12 mouse cellular contexts compared by ENCODE assay signal in the genomic region with DNA sequence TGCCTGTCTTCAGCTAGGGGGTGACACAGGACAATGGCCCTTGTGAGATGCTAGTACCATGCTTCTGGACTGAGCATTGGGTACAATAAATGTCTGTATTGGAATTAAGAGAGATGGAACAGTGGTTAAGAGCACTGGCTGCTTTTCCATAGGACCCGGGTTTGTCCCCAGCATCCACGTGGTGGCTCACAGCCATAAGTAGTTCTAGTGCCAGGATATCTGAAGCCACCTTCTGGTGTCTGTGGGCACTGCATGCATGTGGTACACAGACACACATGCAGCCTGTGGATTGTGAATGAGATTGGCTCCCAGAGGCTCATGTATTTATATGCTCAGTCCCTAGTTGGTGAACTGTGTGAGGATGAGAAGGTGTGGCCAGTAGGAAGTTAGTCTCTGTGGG. TPM values are rescaled to one million over a fixed set of nuclear protein-coding genes. Genes with fewer than 3 reads are reported as not detected.
DNase-seq lines count a peak whose midpoint lies in the region; ATAC-seq and TF ChIP-seq lines count a peak whose summit lies in the region.
"Had no signal": no experiment of that assay in that cellular context is flagged by ENCODE, and none has a peak within 500 bp of the region (broad histone marks: within the 10 kb centered on the region; RNA-seq: fewer than 3 reads in every experiment).

No protein-coding gene starts in this region.

- H3K4me1 ChIP-seq in hindbrain, postnatal 0 days (ENCODE audit: insufficient read depth, low read length): no peaks in the 10 kb centered on the region
- no peaks in the 10 kb centered on the region for H3K4me1 ChIP-seq in hindbrain, embryonic 14.5 days (replicated peaks; ENCODE audit: control insufficient read depth, insufficient read depth, low read length)
- no peaks in the 10 kb centered on the region for H3K4me1 ChIP-seq in testis, adult 2 months (ENCODE audit: control insufficient read depth, insufficient read depth, low read length)
- no peaks in the 10 kb centered on the region for H3K4me1 ChIP-seq in forebrain, embryonic 13.5 days
- H3K4me1 ChIP-seq: hindbrain, embryonic 15.5 days had no signal

- TF ChIP-seq CTCF in hindbrain, postnatal 0 days (IDR thresholded peaks at IDR 0.05; ENCODE audit: low read depth): peak; percentile 58
- TF ChIP-seq CTCF in testis, adult 2 months (IDR thresholded peaks at IDR 0.05; ENCODE audit: control insufficient read depth, insufficient read depth, insufficient replicate concordance, low read depth, low read length): peak; percentile 7; the same call in 1 of the 2 replicates

- H3K9me3 ChIP-seq in hindbrain, postnatal 0 days (ENCODE audit: low read length): no peaks in the 10 kb centered on the region
- no peaks in the 10 kb centered on the region for H3K9me3 ChIP-seq in hindbrain, embryonic 14.5 days (ENCODE audit: control insufficient read depth, low read length)
- H3K9me3 ChIP-seq in forebrain, embryonic 13.5 days (replicated peaks): no peaks in the 10 kb centered on the region
- H3K9me3 ChIP-seq: hindbrain, embryonic 15.5 days had no signal

- no peak overlapping the region for H3K27ac ChIP-seq in hindbrain, postnatal 0 days
- no peak overlapping the region for H3K27ac ChIP-seq in hindbrain, embryonic 14.5 days
- no peak overlapping the region for H3K27ac ChIP-seq in testis, adult 2 months (ENCODE audit: control insufficient read depth, insufficient read depth, low read depth, low read length)
- no peak overlapping the region for H3K27ac ChIP-seq in forebrain, embryonic 13.5 days
- H3K27ac ChIP-seq: hindbrain, embryonic 15.5 days had no signal

- H3K4me2 ChIP-seq in hindbrain, postnatal 0 days (ENCODE audit: low read depth, low read length): no peak overlapping the region
- no peak overlapping the region for H3K4me2 ChIP-seq in hindbrain, embryonic 14.5 days (replicated peaks)
- no peak overlapping the region for H3K4me2 ChIP-seq in forebrain, embryonic 13.5 days
- H3K4me2 ChIP-seq: hindbrain, embryonic 15.5 days had no signal

- peaks cover 76% of the 10 kb centered on the region for H3K36me3 ChIP-seq in hindbrain, postnatal 0 days (ENCODE audit: insufficient read depth, low read length)
- peaks cover 93% of the 10 kb centered on the region for H3K36me3 ChIP-seq in hindbrain, embryonic 14.5 days (replicated peaks; ENCODE audit: control insufficient read depth, insufficient read depth)
- peaks cover 2% of the 10 kb centered on the region; the same call in 1 of the 2 replicates for H3K36me3 ChIP-seq in testis, adult 2 months (ENCODE audit: control insufficient read depth, insufficient read depth, low read length)
- H3K36me3 ChIP-seq in forebrain, embryonic 13.5 days (ENCODE audit: poor library complexity, severe bottlenecking): peaks cover 96% of the 10 kb centered on the region

- peak; percentile 30 for DNase-seq in hindbrain, postnatal 0 days (ENCODE audit: low spot score)
- DNase-seq in hindbrain, embryonic 14.5 days (ENCODE audit: low spot score): no peak
- DNase-seq in testis, postnatal 10 days (ENCODE audit: low spot score): no peak
- DNase-seq in c-Kit-positive CD71-positive TER-119-positive erythroid progenitor cells, embryonic 14.5 days (ENCODE audit: low spot score): peak; percentile 9
- DNase-seq in thymus, postnatal 36 days: peak; percentile 25 to 26
- no peak for DNase-seq in left cerebral cortex, postnatal 36 days (ENCODE audit: low spot score in 2 of 2)
- DNase-seq: cerebellum, postnatal 36 days; gastrocnemius, postnatal 36 days had no signal

- TF ChIP-seq POLR2A in testis, adult 2 months (IDR thresholded peaks at IDR 0.05; ENCODE audit: control insufficient read depth, low read depth, low read length): no peak

- no peak overlapping the region for H3K9ac ChIP-seq in hindbrain, postnatal 0 days (replicated peaks; ENCODE audit: low read length)
- no peak overlapping the region for H3K9ac ChIP-seq in hindbrain, embryonic 14.5 days
- no peak overlapping the region for H3K9ac ChIP-seq in forebrain, embryonic 13.5 days
- H3K9ac ChIP-seq: hindbrain, embryonic 15.5 days had no signal

- intact Hi-C loops in left cerebral cortex, postnatal 36 days (cut with DNase I): no loop called here

- ATAC-seq in hindbrain, postnatal 0 days: no peak
- no peak for ATAC-seq in hindbrain, embryonic 14.5 days (ENCODE audit: low FRiP score)
- ATAC-seq in forebrain, embryonic 13.5 days: no peak

- WGBS in hindbrain, postnatal 0 days: 84% methylated on average over 2 of the region's 2 CpGs
- WGBS in hindbrain, embryonic 14.5 days: 88% methylated on average over 2 of the region's 2 CpGs
- 79% methylated on average over 2 of the region's 2 CpGs for WGBS in forebrain, embryonic 13.5 days

- H3K4me3 ChIP-seq in hindbrain, postnatal 0 days (ENCODE audit: low read length): no peak overlapping the region
- H3K4me3 ChIP-seq in hindbrain, embryonic 14.5 days (replicated peaks; ENCODE audit: low read length): no peak overlapping the region
- no peak overlapping the region for H3K4me3 ChIP-seq in testis, adult 2 months (ENCODE audit: control insufficient read depth, low read depth, low read length)
- H3K4me3 ChIP-seq in forebrain, embryonic 13.5 days: no peak overlapping the region
- H3K4me3 ChIP-seq: hindbrain, embryonic 15.5 days; megakaryocyte, embryonic 14.5 days had no signal

- H3K27me3 ChIP-seq in hindbrain, postnatal 0 days (ENCODE audit: insufficient read depth, low read length): no peaks in the 10 kb centered on the region
- no peaks in the 10 kb centered on the region for H3K27me3 ChIP-seq in hindbrain, embryonic 14.5 days (ENCODE audit: control insufficient read depth, insufficient read depth, low read length)
- H3K27me3 ChIP-seq in testis, adult 2 months (ENCODE audit: control insufficient read depth, insufficient read depth, low read length): no peaks in the 10 kb centered on the region
- no peaks in the 10 kb centered on the region for H3K27me3 ChIP-seq in forebrain, embryonic 13.5 days
- H3K27me3 ChIP-seq: hindbrain, embryonic 15.5 days; megakaryocyte, embryonic 14.5 days had no signal

RNA-seq across cellular contexts. Expression of gene Wdr25, which starts 23.9 kb away (rescaled TPM):
- total RNA-seq in hindbrain, postnatal 0 days (2014; rRNA removed): 5.8 and 7.4 TPM in 2 replicates
- polyA plus RNA-seq in hindbrain, postnatal 0 days (2015; fragmentation: Nextera tagmentation; extraction: Ambion mirVana): 4.7 and 5.4 TPM in 2 replicates
- 1.8 and 4.0 TPM in 2 replicates for polyA plus RNA-seq in hindbrain, embryonic 14.5 days (2014; fragmentation: Nextera tagmentation; extraction: Ambion mirVana)
- 13.2 and 15.0 TPM in 2 replicates for polyA plus RNA-seq in testis, adult 2 months (2012; rRNA removed)
- 9.9 and 10.4 TPM in 2 replicates for polyA plus RNA-seq in forebrain, embryonic 13.5 days (2015; fragmentation: Nextera tagmentation; extraction: Ambion mirVana)
- 10 to 100 TPM in 1 of 2 experiments, 1 to 10 TPM in 1; 8.2 to 11.5 TPM for total RNA-seq in left cerebral cortex, postnatal 36 days (2021)

RNA-seq across cellular contexts. Expression of gene Wars, which starts 24.4 kb away (rescaled TPM):
- total RNA-seq in hindbrain, postnatal 0 days (2014; rRNA removed): 114 and 123 TPM in 2 replicates
- polyA plus RNA-seq in hindbrain, postnatal 0 days (2015; fragmentation: Nextera tagmentation; extraction: Ambion mirVana): 92.4 and 95.4 TPM in 2 replicates
- 101 and 111 TPM in 2 replicates for polyA plus RNA-seq in hindbrain, embryonic 14.5 days (2014; fragmentation: Nextera tagmentation; extraction: Ambion mirVana)
- polyA plus RNA-seq in testis, adult 2 months (2012; rRNA removed): 27.4 and 43.7 TPM in 2 replicates
- 103 and 111 TPM in 2 replicates for polyA plus RNA-seq in forebrain, embryonic 13.5 days (2015; fragmentation: Nextera tagmentation; extraction: Ambion mirVana)
- 10 to 100 TPM; 84.2 to 96.1 TPM for total RNA-seq in left cerebral cortex, postnatal 36 days (2021)

RNA-seq across cellular contexts. Expression of gene Slc25a47, which starts 33.7 kb away (rescaled TPM):
- total RNA-seq in hindbrain, postnatal 0 days (2014; rRNA removed): 4.0 and 13.7 TPM in 2 replicates
- polyA plus RNA-seq in hindbrain, postnatal 0 days (2015; fragmentation: Nextera tagmentation; extraction: Ambion mirVana): 5.9 and 6.7 TPM in 2 replicates
- polyA plus RNA-seq in hindbrain, embryonic 14.5 days (2014; fragmentation: Nextera tagmentation; extraction: Ambion mirVana): 7.2 and 7.9 TPM in 2 replicates
- polyA plus RNA-seq in testis, adult 2 months (2012; rRNA removed): 6.8 and 7.8 TPM in 2 replicates
- polyA plus RNA-seq in forebrain, embryonic 13.5 days (2015; fragmentation: Nextera tagmentation; extraction: Ambion mirVana): 14.6 and 15.6 TPM in 2 replicates
- total RNA-seq in left cerebral cortex, postnatal 36 days (2021): 10 to 100 TPM in 1 of 2 experiments, 1 to 10 TPM in 1; 7.2 to 12.3 TPM

RNA-seq across cellular contexts. Expression of gene Slc25a29, which starts 33.9 kb away (rescaled TPM):
- 15.5 and 18.0 TPM in 2 replicates for total RNA-seq in hindbrain, postnatal 0 days (2014; rRNA removed)
- polyA plus RNA-seq in hindbrain, postnatal 0 days (2015; fragmentation: Nextera tagmentation; extraction: Ambion mirVana): 13.0 and 14.4 TPM in 2 replicates
- polyA plus RNA-seq in hindbrain, embryonic 14.5 days (2014; fragmentation: Nextera tagmentation; extraction: Ambion mirVana): 18.6 and 19.7 TPM in 2 replicates
- 2.8 and 4.4 TPM in 2 replicates for polyA plus RNA-seq in testis, adult 2 months (2012; rRNA removed)
- polyA plus RNA-seq in forebrain, embryonic 13.5 days (2015; fragmentation: Nextera tagmentation; extraction: Ambion mirVana): 21.2 and 22.1 TPM in 2 replicates
- 10 to 100 TPM; 15.0 to 15.6 TPM for total RNA-seq in left cerebral cortex, postnatal 36 days (2021)

Comparison
In these comparisons a context has a peak if more than half of its experiments do, and no peak if none do; other contexts are left out.
1. DNase-seq: peak in hindbrain, postnatal 0 days (single experiment), c-Kit-positive CD71-positive TER-119-positive erythroid progenitor cells, embryonic 14.5 days (single experiment) and thymus, postnatal 36 days (2 of 2); none in hindbrain, embryonic 14.5 days (single experiment), testis, postnatal 10 days (single experiment) and left cerebral cortex, postnatal 36 days (0 of 2).